Mouse (Mus musculus) monocyte, adult 59 days (primary cell): ENCODE data around the gene Slc4a1. TPM values are rescaled to one million over a fixed set of nuclear protein-coding genes. Genes with fewer than 3 reads are reported as not detected.

Source experiments
- total RNA-seq, 2 experiments: library from RNA; stranded (reverse); gene quantifications; one replicate each; pipeline ENCODE4 v1.2.4; 2023

Gene Slc4a1
- under 1 TPM in 1 of 2 experiments, not detected in 1; 0.24 TPM for total RNA-seq

DNA sequence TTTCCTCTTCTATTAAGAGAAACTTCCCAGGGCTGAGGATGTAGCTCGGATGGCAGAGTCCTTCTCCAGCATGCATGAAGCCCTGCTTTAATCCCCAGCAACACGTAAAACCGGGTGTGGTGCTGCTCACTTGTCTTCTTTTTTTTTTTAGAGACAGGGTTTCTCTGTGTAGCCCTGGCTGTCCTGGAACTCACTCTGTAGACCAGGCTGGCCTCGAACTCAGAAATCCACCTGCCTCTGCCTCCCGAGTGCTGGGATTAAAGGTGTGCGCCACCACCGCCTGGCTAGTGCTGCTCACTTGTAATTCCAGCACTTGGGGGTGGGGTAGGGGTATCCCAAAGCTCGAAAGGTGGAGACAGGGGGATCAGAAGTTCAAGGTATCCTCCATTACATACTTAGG, at the start of gene Slc4a1:
Slc4a1 (minus strand) TSS at position 101 of the 400 bp plus-strand sequence.

DNA sequence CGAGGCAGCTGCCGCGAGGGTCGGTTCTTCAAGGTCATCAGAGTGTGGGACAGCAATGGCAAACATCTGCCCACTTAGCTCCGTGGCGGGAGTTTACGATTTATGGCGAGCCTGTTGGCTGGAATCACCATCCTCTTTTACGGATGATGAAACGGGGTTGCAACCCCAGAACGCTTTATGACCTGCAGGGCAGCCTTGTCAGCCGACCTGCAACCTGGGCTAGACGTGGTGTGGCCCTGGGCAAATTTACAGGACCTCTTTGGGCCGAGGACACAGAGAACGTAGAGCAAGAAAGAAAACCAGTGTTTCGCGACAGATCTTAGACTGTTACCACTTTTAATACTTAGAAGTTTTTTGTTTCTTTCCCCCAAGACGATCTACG, 41.8 kb upstream of the Slc4a1 start, which contains the start of gene Slc25a39:
Slc25a39 (minus strand) TSS at position 113 of the 382 bp plus-strand sequence.

DNA sequence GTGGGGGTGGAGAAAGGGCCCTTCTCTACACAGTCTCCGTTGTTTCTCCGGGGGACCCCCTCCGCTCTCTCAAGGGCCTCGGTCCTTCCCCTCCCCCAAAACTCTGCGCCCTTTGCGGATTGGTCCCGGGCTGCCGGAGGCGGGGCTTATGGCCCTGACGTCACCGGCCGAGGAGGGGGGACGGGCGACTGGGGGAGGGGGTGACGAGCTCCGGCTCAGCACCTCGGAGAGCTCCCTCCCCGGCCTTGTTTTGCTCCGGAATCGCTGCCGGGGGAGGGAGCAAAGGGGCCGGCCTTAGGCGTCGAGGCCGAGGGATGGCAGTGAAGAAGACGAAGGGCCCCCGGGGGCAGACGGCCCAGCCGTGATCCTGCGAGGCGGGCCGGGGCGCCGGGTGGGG, 27.2 kb upstream of the Slc4a1 start, which contains the start of gene Rundc3a:
Rundc3a (plus strand) TSS at position 166 of the 397 bp plus-strand sequence.

DNA sequence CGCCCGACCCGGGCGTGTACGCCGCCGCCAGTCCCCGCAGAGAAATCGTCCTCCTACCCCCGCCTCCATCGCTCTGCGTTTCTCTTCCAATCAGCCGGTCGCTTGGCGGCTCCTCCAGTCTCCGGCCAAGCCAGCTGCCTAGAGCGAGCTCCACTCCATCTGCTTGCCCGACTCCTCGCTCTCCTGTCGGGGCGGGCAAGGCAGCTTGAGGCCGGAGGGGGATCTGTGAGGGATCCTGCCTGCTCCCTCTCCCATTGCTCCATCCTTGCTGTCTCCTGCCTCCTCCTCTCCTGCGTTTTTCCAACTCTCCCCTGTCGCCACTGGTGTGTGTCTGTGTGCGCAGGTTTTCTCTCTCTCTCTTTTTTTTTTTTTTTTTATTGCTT, 46.6 kb downstream of the Slc4a1 start, which contains the start of gene Ubtf:
Ubtf (minus strand) TSS at position 333 of the 383 bp plus-strand sequence.

Other genes starting within 250 kb of the Slc4a1 start
- gene Nags, start 220.7 kb downstream of the Slc4a1 start, total RNA-seq = not detected
- 10 to 100 TPM in 1 of 2 experiments, 1 to 10 TPM in 1; 8.6 to 11.6 TPM for gene Tmem101, start 209.8 kb downstream of the Slc4a1 start, total RNA-seq
- gene Lsm12, start 180.9 kb downstream of the Slc4a1 start, total RNA-seq = 10 to 100 TPM; 46.7 to 51.0 TPM
- 10 to 100 TPM; 29.8 to 33.5 TPM for gene G6pc3, start 176.6 kb downstream of the Slc4a1 start, total RNA-seq
- gene Hdac5, start 136.0 kb downstream of the Slc4a1 start, total RNA-seq = 100 to 1,000 TPM; 181 to 190 TPM
- gene BC030867, start 117.3 kb downstream of the Slc4a1 start, total RNA-seq = under 1 TPM; 0.21 to 0.47 TPM
- gene Asb16, start 97.5 kb downstream of the Slc4a1 start, total RNA-seq = not detected
- 10 to 100 TPM; 41.5 to 47.0 TPM for gene Tmub2, start 81.3 kb downstream of the Slc4a1 start, total RNA-seq
- gene Atxn7l3, start 69.6 kb downstream of the Slc4a1 start, total RNA-seq = 10 to 100 TPM; 56.3 to 57.2 TPM
- 100 to 1,000 TPM in 1 of 2 experiments, 10 to 100 TPM in 1; 91.7 to 103 TPM for gene Ubtf, start 46.5 kb downstream of the Slc4a1 start, total RNA-seq
- gene Rundc3a, start 27.2 kb upstream of the Slc4a1 start, total RNA-seq = not detected
- gene Slc25a39, start 41.7 kb upstream of the Slc4a1 start, total RNA-seq = 10 to 100 TPM; 59.1 to 75.0 TPM
- gene Grn, start 64.1 kb upstream of the Slc4a1 start, total RNA-seq = 100 to 1,000 TPM; 535 to 541 TPM
- under 1 TPM in 1 of 2 experiments, not detected in 1; 0.52 TPM for gene Fam171a2, start 81.5 kb upstream of the Slc4a1 start, total RNA-seq
- 1 to 10 TPM; 3.6 to 5.5 TPM for gene Itga2b, start 103.9 kb upstream of the Slc4a1 start, total RNA-seq
- 10 to 100 TPM; 32.6 to 35.3 TPM for gene Gpatch8, start 190.2 kb upstream of the Slc4a1 start, total RNA-seq
- gene Gm11627, start 213.3 kb upstream of the Slc4a1 start, total RNA-seq = not detected
- gene Fzd2, start 238.2 kb upstream of the Slc4a1 start, total RNA-seq = under 1 TPM in 1 of 2 experiments, not detected in 1; 0.13 TPM